Mouse (Mus musculus) stomach, postnatal 0 days (tissue): ENCODE measurements around the gene Marveld1. TPM values are rescaled to one million over a fixed set of nuclear protein-coding genes. Genes with fewer than 3 reads are reported as not detected.
A peak's percentile ranks its signal among the peaks of the same experiment; 100 is the strongest.

Experiments used
- ATAC-seq: fragments of 200-750 bp; cut with Nextera tagmentation; 2 replicates; pipeline ENCODE4 v1.8.0; 2017; ENCODE audit not compliant: low FRiP score, low TSS enrichment
- DNase-seq: peaks from one replicate; pipeline ENCODE4 v3.0.0-alpha.2; 2016; ENCODE audit warnings: low spot score
- H3K27ac ChIP-seq: fragments of 300-500 bp; sonication (generic); replicated peaks from 2 replicates; pipeline ENCODE4 v1.5.1; 2014; ENCODE audit warnings: mild to moderate bottlenecking, control low read depth
- H3K27me3 ChIP-seq: fragments of 300-500 bp; sonication (generic); 2 replicates; pipeline ENCODE4 v1.6.1; 2014; ENCODE audit warnings: low read length; ENCODE audit not compliant: control insufficient read depth, insufficient read depth
- H3K36me3 ChIP-seq: fragments of 300-500 bp; sonication (generic); 2 replicates; pipeline ENCODE4 v1.6.1; 2014; ENCODE audit warnings: low read length, mixed read lengths; ENCODE audit not compliant: control insufficient read depth, insufficient read depth
- H3K4me1 ChIP-seq: fragments of 300-500 bp; sonication (generic); replicated peaks from 2 replicates; pipeline ENCODE4 v1.6.1; 2014; ENCODE audit warnings: antibody characterized with exemption; ENCODE audit not compliant: control insufficient read depth, insufficient read depth
- H3K4me2 ChIP-seq: fragments of 300-500 bp; sonication (generic); replicated peaks from 2 replicates; pipeline ENCODE4 v1.6.1; 2014; ENCODE audit warnings: low read depth, mild to moderate bottlenecking, control low read depth, moderate library complexity
- H3K4me3 ChIP-seq: fragments of 300-500 bp; sonication (generic); 2 replicates; pipeline ENCODE4 v1.5.1; 2014; ENCODE audit warnings: low read depth, low read length, control low read depth
- H3K9ac ChIP-seq: fragments of 300-500 bp; sonication (generic); 2 replicates; pipeline ENCODE4 v1.6.1; 2014; ENCODE audit warnings: mild to moderate bottlenecking, low read length, control low read depth, mixed read lengths
- H3K9me3 ChIP-seq: fragments of 300-500 bp; sonication (generic); 2 replicates; pipeline ENCODE4 v1.6.1; 2016; ENCODE audit warnings: low read length; ENCODE audit not compliant: control insufficient read depth
- CTCF ChIP-seq: IDR thresholded peaks from 2 replicates; pipeline ENCODE4 v1.5.1; 2016; ENCODE audit warnings: antibody characterized with exemption, low read depth, mild to moderate bottlenecking, moderate library complexity
- EP300 ChIP-seq: optimal IDR thresholded peaks from 2 replicates; pipeline ENCODE3; 2016; ENCODE audit warnings: antibody characterized with exemption
- WGBS: fragments of 180-500 bp; shearing (Covaris S2); extraction: QIAGEN DNeasy Blood & Tissue Kit; methylation state at CpG from one replicate; pipeline ENCODE4 v1.1.7; 2014; 5-methylcytosine and 5-hydroxymethylcytosine counted together
- polyA plus RNA-seq: library from polyadenylated mRNA; unstranded; fragments of >200 nt; fragmentation: Nextera tagmentation; extraction: Ambion mirVana; gene quantifications from 2 replicates; pipeline ENCODE4 v1.2.1, GENCODE M21; 2015

Gene Marveld1
- polyA plus RNA-seq, 1 experiment from 2014 or later, result 15.3 TPM

- peaks cover 2% of the 10 kb centered on the region; the same call in 1 of the 2 replicates for H3K4me1 ChIP-seq
- H3K9ac ChIP-seq, result no peak overlapping the region
- ATAC-seq, result no peak
- H3K36me3 ChIP-seq, result no peaks in the 10 kb centered on the region
- TF ChIP-seq CTCF (no peak), EP300 (no peak)
- H3K4me2 ChIP-seq, result no peak overlapping the region
- no peak overlapping the region for H3K27ac ChIP-seq
- no peaks in the 10 kb centered on the region for H3K9me3 ChIP-seq
- DNase-seq, result no peak
- H3K27me3 ChIP-seq, result no peaks in the 10 kb centered on the region
- H3K4me3 ChIP-seq, result no peak overlapping the region
Measured at GRCm38 (mm10) chr19:42135070-42135469, 12.1 kb upstream of the Marveld1 start.

GRCm38 (mm10) chr19:42136126-42136525 is 11.1 kb upstream of the Marveld1 start:
- 39% methylated on average over 5 of the region's 5 CpGs for WGBS
- TF ChIP-seq EP300 (no peak), CTCF (no peak)
- H3K4me1 ChIP-seq, result no peaks in the 10 kb centered on the region
- DNase-seq, result no peak
- no peak overlapping the region for H3K4me2 ChIP-seq
- no peaks in the 10 kb centered on the region for H3K9me3 ChIP-seq
- H3K4me3 ChIP-seq, result no peak overlapping the region
- no peaks in the 10 kb centered on the region for H3K27me3 ChIP-seq
- H3K9ac ChIP-seq, result no peak overlapping the region
- no peak for ATAC-seq
- H3K36me3 ChIP-seq, result no peaks in the 10 kb centered on the region
- H3K27ac ChIP-seq, result no peak overlapping the region

- no peaks in the 10 kb centered on the region for H3K4me1 ChIP-seq
- no peak overlapping the region for H3K4me2 ChIP-seq
- no peaks in the 10 kb centered on the region for H3K27me3 ChIP-seq
- no peak for ATAC-seq
- H3K9ac ChIP-seq, result no peak overlapping the region
- no peak for TF ChIP-seq EP300
- no peak for TF ChIP-seq CTCF
- H3K36me3 ChIP-seq, result no peaks in the 10 kb centered on the region
- no peak overlapping the region for H3K27ac ChIP-seq
- 97% methylated on average over 4 of the region's 4 CpGs for WGBS
- DNase-seq, result no peak
- no peak overlapping the region for H3K4me3 ChIP-seq
- no peaks in the 10 kb centered on the region for H3K9me3 ChIP-seq
Measured at GRCm38 (mm10) chr19:42137167-42137672, 10.0 kb upstream of the Marveld1 start.

DNA sequence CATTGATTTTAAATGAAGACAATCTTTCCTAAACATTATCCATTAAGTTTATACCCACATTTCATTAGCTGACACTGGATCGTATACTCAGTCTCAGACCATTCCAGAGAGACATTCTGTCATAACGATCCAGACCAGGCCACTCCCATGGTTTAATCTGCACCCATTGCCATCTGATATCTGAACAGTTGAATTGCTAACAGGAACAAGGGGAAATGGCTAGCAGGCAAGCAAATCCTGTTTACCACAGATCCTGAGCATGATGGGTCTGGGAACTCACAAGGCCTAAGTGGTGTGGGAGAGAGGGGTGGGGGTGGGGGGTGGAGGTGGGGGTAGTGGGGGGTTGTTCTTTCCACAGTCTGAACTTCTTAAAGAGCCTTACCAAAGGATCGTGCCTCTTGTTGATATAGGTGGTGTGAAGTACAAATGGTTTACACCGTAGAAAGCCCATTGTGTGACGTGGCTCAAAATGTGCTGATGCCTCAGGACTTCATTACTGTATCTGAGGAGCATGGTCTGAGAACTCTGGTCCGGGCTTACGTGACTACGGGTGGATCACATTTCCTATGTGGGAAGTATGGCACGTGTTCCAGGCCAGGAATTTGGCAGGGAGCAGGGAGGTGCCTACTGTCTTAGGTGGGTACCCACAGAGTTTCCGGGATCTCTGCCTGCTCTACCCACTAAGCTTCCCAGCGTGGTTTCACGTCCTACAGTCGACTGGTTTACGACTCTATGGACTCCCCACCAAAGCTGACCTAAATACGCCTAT is 8.5 kb upstream of the Marveld1 start:
- 82% methylated on average over 15 of the region's 15 CpGs for WGBS
- Histone ChIP-seq H3K27me3 (no peaks in the 10 kb centered on the region), H3K27ac (no peak overlapping the region), H3K4me2 (no peak overlapping the region), H3K9ac (no peak overlapping the region), H3K4me3 (no peak overlapping the region), H3K4me1 (no peaks in the 10 kb centered on the region), H3K9me3 (no peaks in the 10 kb centered on the region), H3K36me3 (no peaks in the 10 kb centered on the region)
- ATAC-seq (no peak), DNase-seq (no peak)
- TF ChIP-seq EP300 (no peak), CTCF (no peak)

DNA sequence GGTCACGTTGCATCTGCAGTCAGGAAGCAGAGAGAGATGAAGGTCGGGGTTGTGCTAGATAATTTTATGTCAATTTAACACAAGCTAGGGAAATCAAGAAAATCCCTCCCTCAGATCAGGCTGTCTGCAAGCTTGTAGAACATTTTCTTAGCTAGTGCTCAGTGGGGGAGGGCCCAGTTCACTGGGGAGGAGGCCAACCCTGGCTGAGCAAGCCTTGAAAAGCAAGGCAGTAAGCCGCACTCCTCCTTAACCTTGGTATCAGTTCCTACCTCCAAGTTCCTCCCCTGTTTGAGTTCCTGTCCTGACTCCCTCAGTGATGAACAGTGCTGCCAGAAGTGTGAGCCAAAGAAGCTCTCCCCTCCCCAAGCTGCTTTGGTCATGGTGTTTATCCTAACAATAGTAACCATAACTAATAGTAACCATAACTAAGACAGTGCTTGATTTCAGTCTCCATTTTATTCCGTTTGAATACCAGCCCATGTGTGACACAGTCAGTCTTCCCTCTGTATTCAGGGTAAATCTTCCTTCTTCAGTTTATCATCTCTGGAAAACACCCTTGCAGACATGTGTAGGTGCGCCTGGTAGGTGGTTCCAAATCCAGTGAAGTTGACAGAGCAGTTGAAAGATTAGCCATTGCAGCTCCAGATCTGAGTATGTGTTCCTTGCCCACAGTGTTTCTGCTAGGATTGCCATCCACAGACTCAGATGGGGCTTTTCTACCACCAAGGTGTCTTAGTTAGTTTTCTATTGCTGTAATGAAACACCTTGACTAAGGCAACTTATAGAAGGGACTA is 7.3 kb upstream of the Marveld1 start:
- no peak for DNase-seq
- ATAC-seq, result peak; percentile 11; the same call in 1 of the 2 replicates
- Histone ChIP-seq H3K27ac (no peak overlapping the region), H3K36me3 (no peaks in the 10 kb centered on the region), H3K4me1 (0 out of 2 replicates have a peak, but pooled peaks cover 2% of the 10 kb centered on the region), H3K4me3 (no peak overlapping the region), H3K4me2 (no peak overlapping the region), H3K9ac (no peak overlapping the region), H3K9me3 (no peaks in the 10 kb centered on the region), H3K27me3 (no peaks in the 10 kb centered on the region)
- WGBS, result 68% methylated on average over 5 of the region's 5 CpGs
- TF ChIP-seq EP300, result no peak
- no peak for TF ChIP-seq CTCF

DNA sequence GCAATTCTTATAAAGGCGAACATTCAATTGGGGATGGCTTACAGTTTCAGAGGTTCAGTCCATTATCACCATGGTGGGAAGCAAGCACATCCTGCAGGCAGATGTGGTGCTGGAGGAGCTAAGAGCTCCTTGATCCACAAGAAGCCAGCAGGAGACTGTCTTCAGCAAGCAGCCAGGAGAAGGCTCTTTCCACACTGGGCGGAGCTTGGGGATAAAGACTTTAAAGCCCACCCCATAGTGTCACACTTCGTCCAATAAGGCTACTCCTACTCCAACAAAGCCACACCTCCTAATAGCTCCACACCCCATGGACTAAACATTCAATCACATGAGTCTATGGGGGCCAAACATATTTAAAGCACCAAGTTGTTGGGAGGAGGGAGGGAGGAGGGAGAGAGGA is 5.2 kb upstream of the Marveld1 start:
- Histone ChIP-seq H3K27ac (no peak overlapping the region), H3K36me3 (no peaks in the 10 kb centered on the region), H3K27me3 (no peaks in the 10 kb centered on the region), H3K9me3 (no peaks in the 10 kb centered on the region), H3K4me2 (no peak overlapping the region), H3K4me1 (0 out of 2 replicates have a peak, but pooled peaks cover 6% of the 10 kb centered on the region), H3K9ac (no peak overlapping the region), H3K4me3 (no peak overlapping the region)
- no peak for TF ChIP-seq EP300
- TF ChIP-seq CTCF, result no peak
- DNase-seq, result no peak
- WGBS, result 75% methylated on average over 3 of the region's 3 CpGs
- ATAC-seq, result no peak
